Mouse (Mus musculus): Measurements from ENCODE around the gene Ube3a.

DNA sequence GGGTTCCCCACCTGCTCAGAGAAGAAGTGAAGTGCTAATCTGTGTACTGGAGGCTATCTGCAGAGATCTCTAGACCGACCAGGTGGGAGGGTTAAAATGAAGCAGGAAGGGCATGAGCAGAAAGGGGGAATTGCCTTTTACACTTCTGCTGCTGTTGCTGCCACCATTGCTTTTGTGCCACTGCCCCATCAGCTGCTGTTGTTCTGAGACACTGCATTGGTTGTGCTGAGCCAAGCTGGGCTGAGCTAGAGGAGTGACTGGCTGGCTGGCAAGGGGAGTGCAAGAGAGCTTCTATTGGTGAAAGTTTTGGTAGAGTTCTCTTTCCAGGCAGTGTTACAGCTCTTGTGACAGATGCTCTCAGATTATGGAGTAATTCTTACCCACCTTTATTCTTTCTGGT, 13.6 kb upstream of the Ube3a start:
- TF ChIP-seq CTCF (conservative IDR thresholded peaks at IDR 0.05; ENCODE audit: insufficient read depth, insufficient read length, low read depth, low read length) (no peak), POLR2A (IDR thresholded peaks at IDR 0.05; ENCODE audit: low read depth, low read length) (no peak)
